Mouse (Mus musculus): ENCODE measurements around the gene Gm8068. TPM values are rescaled to one million over a fixed set of nuclear protein-coding genes. Genes with fewer than 3 reads are reported as not detected.

Gm8068 gene
- polyA plus RNA-seq (2012; rRNA removed; ENCODE audit: low replicate concordance) = not detected in 2 replicates

GRCm38 (mm10) chr14:41701785-41702184 is at the start of gene Gm8068:
TSS of gene Gm8068 (minus strand) at chr14:41701885.

GRCm38 (mm10) chr14:41750514-41750913 is 48.8 kb upstream of the Gm8068 start, which contains the start of gene Gm7929:
TSS of gene Gm7929 (minus strand) at chr14:41750614.

Other genes with a start within 250 kb of the Gm8068 start
- not detected in 2 replicates for gene Gm7954, start 248.4 kb downstream of the Gm8068 start, polyA plus RNA-seq (2012; rRNA removed; ENCODE audit: low replicate concordance)
- not detected in 2 replicates for gene Gm3486, start 212.4 kb downstream of the Gm8068 start, polyA plus RNA-seq (2012; rRNA removed; ENCODE audit: low replicate concordance)
- not detected in 2 replicates for gene Gm7970, start 146.3 kb downstream of the Gm8068 start, polyA plus RNA-seq (2012; rRNA removed; ENCODE audit: low replicate concordance)
- not detected in 2 replicates for gene 1700049E17Rik2, start 128.7 kb downstream of the Gm8068 start, polyA plus RNA-seq (2012; rRNA removed; ENCODE audit: low replicate concordance)
- gene Gm3072, start 77.3 kb downstream of the Gm8068 start, polyA plus RNA-seq (2012; rRNA removed; ENCODE audit: low replicate concordance) = not detected in 2 replicates
- not detected in 2 replicates for gene Gm3676, start 55.4 kb downstream of the Gm8068 start, polyA plus RNA-seq (2012; rRNA removed; ENCODE audit: low replicate concordance)
- gene Gm7929, start 48.7 kb upstream of the Gm8068 start, polyA plus RNA-seq (2012; rRNA removed; ENCODE audit: low replicate concordance) = not detected in 2 replicates
- gene Gm47189, start 70.6 kb upstream of the Gm8068 start, polyA plus RNA-seq (2012; rRNA removed; ENCODE audit: low replicate concordance) = not detected in 2 replicates
- not detected in 2 replicates for gene Gm7980, start 205.4 kb upstream of the Gm8068 start, polyA plus RNA-seq (2012; rRNA removed; ENCODE audit: low replicate concordance)
- gene 1700049E17Rik1, start 223.1 kb upstream of the Gm8068 start, polyA plus RNA-seq (2012; rRNA removed; ENCODE audit: low replicate concordance) = not detected in 2 replicates
- gene 1700024B05Rik, start 242.1 kb upstream of the Gm8068 start, polyA plus RNA-seq (2012; rRNA removed; ENCODE audit: low replicate concordance) = not detected in 2 replicates